Mouse (Mus musculus): ENCODE measurements around the gene Rrp1.
A peak's percentile ranks its signal among the peaks of the same experiment; 100 is the strongest.

DNA sequence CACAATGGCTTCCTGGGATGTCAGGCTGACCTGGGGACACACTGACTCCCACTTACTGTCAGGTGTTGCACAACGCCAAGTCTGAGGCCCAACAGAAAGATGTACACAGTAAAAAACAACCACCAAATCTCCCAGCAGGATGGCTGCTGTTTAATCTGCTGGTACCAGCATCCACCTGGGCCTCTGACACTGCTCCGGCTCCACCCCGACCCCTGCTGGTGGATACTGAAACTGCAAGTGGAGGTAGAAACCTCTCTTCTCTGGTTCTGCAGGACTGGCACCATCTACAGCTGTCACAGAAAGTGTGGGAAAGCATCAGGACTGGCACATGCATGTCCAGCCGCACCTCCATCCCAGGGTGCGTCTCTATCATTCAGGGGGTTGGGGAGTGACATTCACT is 25.3 kb upstream of the Rrp1 start:
- peak; percentile 98 for TF ChIP-seq CTCF (IDR thresholded peaks at IDR 0.05; ENCODE audit: low read depth)
- TF ChIP-seq EP300 (IDR thresholded peaks at IDR 0.05; ENCODE audit: low read depth): no peak
